Mouse (Mus musculus) T-cell, adult 2 months (primary cell): Measurements from ENCODE around the gene Mical1.

ENCODE experiments used
- DNase-seq: peaks from one replicate; pipeline ENCODE4 v3.0.0; 2022; ENCODE audit warnings: low spot score

The Mical1 gene

GRCm38 (mm10) chr10:41476171-41477017 lies at the start of gene Mical1:
TSS of gene Mical1 (plus strand) at chr10:41476314.
- DNase-seq = peak; percentile 73

GRCm38 (mm10) chr10:41426368-41426767 lies 49.7 kb upstream of the Mical1 start:
- no peak for DNase-seq

GRCm38 (mm10) chr10:41434624-41435023 lies 41.5 kb upstream of the Mical1 start:
- peak; percentile 60 for DNase-seq

- no peak for DNase-seq
These were observed 41.0 kb upstream of the Mical1 start for GRCm38 (mm10) chr10:41435141-41435540.

- DNase-seq = no peak
These were observed 27.9 kb upstream of the Mical1 start for GRCm38 (mm10) chr10:41448216-41448615.

- peak; percentile 15 for DNase-seq
These were observed 26.4 kb upstream of the Mical1 start for GRCm38 (mm10) chr10:41449684-41450083.

GRCm38 (mm10) chr10:41450137-41450670 lies 25.9 kb upstream of the Mical1 start, which contains the start of gene Zbtb24:
TSS of gene Zbtb24 (plus strand) at chr10:41450383.
- DNase-seq = peak; percentile 97

- no peak for DNase-seq
These were observed 25.2 kb upstream of the Mical1 start for GRCm38 (mm10) chr10:41450780-41451522.

GRCm38 (mm10) chr10:41451656-41452055 lies 24.5 kb upstream of the Mical1 start:
- no peak for DNase-seq

- no peak for DNase-seq
These were observed 23.3 kb upstream of the Mical1 start for GRCm38 (mm10) chr10:41452791-41453190.

GRCm38 (mm10) chr10:41459990-41460389 lies 16.1 kb upstream of the Mical1 start:
- DNase-seq = no peak

- DNase-seq = no peak
These were observed 15.6 kb upstream of the Mical1 start for GRCm38 (mm10) chr10:41460501-41460900.

GRCm38 (mm10) chr10:41461057-41461722 lies 14.9 kb upstream of the Mical1 start:
- no peak for DNase-seq

GRCm38 (mm10) chr10:41464401-41464955 lies 11.6 kb upstream of the Mical1 start:
- no peak for DNase-seq

GRCm38 (mm10) chr10:41467325-41467724 lies 8.8 kb upstream of the Mical1 start:
- DNase-seq = no peak

- no peak for DNase-seq
These were observed 5.4 kb upstream of the Mical1 start for GRCm38 (mm10) chr10:41470693-41471092.

- no peak for DNase-seq
These were observed 3.6 kb upstream of the Mical1 start for GRCm38 (mm10) chr10:41472534-41472933.

- peak; percentile 75 for DNase-seq
These were observed 3.1 kb upstream of the Mical1 start for GRCm38 (mm10) chr10:41472962-41473481.

- peak; percentile 64 for DNase-seq
These were observed 2.2 kb upstream of the Mical1 start for GRCm38 (mm10) chr10:41473782-41474468.

- DNase-seq = no peak
These were observed 1.1 kb upstream of the Mical1 start for GRCm38 (mm10) chr10:41474981-41475391.

- peak; percentile 63 for DNase-seq
These were observed 834 bp downstream of the Mical1 start for GRCm38 (mm10) chr10:41477018-41477277.
